Mouse (Mus musculus): Measurements from ENCODE around the gene Hapln1.

DNA sequence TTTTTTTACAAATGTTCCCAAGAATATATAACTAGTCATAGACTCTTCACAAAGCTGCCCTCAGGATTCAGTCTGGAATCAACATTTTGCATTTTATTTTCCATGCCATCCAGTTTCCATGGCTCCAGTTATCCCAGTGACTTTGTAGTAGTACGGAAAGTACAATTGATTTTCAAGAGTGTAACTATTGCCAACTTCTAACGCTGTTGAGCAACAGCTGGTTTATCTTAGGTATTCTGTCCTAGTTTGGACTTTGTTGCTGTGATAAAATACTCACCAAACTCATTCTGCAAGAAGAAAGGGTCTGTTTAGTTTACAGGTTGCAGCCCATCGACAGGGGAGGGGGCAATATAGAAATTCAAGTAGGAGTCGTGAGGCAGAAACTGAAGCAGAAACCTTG is 26.7 kb downstream of the Hapln1 start:
- no peak for TF ChIP-seq GATA1 (IDR thresholded peaks at IDR 0.05; ENCODE audit: low read length)
- no peak for TF ChIP-seq TAL1 (IDR thresholded peaks at IDR 0.05; ENCODE audit: low read length)
